Mouse (Mus musculus) G1E-ER4 (cell line): Measurements from ENCODE around the gene Zfp820. TPM values are rescaled to one million over a fixed set of nuclear protein-coding genes. Genes with fewer than 3 reads are reported as not detected.

Experiments used
- GATA1 ChIP-seq: IDR thresholded peaks from one replicate; pipeline ENCODE4 v1.8.0; 2012; ENCODE audit warnings: low read length, inconsistent platforms
- polyA plus RNA-seq: library from polyadenylated mRNA; stranded (reverse); fragments of >175 nt; gene quantifications from 2 replicates; pipeline ENCODE4 v1.2.3, GENCODE M21; 2012

Zfp820 gene
- polyA plus RNA-seq: not detected in 2 replicates

GRCm38 (mm10) chr17:21845545-21846321 is at the start of gene Zfp820:
Gene Zfp820 (minus strand): TSS chr17:21845772.
- no peak for TF ChIP-seq GATA1

GRCm38 (mm10) chr17:21871256-21871655 is 25.7 kb upstream of the Zfp820 start:
- no peak for TF ChIP-seq GATA1

DNA sequence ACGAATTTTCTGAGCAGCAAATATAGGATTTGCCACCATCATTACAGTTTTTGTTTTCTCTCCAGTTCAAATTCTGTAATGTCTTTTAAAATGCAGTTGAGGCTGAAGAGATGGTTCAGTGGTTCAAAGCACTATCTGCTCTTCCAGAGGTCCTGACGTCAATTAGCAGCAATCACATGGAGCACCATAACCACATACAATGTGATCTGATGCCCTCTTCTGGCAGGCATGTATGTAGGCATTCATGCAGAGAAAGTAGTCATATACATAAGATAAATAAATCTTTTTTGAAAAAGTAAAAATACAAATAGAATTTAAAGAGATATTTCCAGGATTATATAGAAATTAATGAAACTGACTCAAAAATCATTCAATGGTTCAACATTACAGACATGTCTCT is 7.1 kb downstream of the Zfp820 start:
- no peak for TF ChIP-seq GATA1

GRCm38 (mm10) chr17:21792256-21792655 is 53.3 kb downstream of the Zfp820 start:
- no peak for TF ChIP-seq GATA1

- TF ChIP-seq GATA1: no peak
Measured at GRCm38 (mm10) chr17:21770336-21770735, 75.2 kb downstream of the Zfp820 start.

Other genes with a start within 250 kb of the Zfp820 start
- gene Zfp983, start 195.1 kb downstream of the Zfp820 start, polyA plus RNA-seq: 0.13 and 0.27 TPM in 2 replicates
- not detected in 2 replicates for gene Gm10226, start 153.9 kb downstream of the Zfp820 start, polyA plus RNA-seq
- gene Zfp760, start 138.0 kb downstream of the Zfp820 start, polyA plus RNA-seq: 0.56 and 0.92 TPM in 2 replicates
- gene Zfp229, start 115.0 kb downstream of the Zfp820 start, polyA plus RNA-seq: 1.6 and 2.0 TPM in 2 replicates
- not detected in 2 replicates for gene Zfp995, start 64.2 kb upstream of the Zfp820 start, polyA plus RNA-seq
- gene Zfp942, start 116.7 kb upstream of the Zfp820 start, polyA plus RNA-seq: 0.95 and 1.6 TPM in 2 replicates
- 0.25 and 0.41 TPM in 2 replicates for gene Zfp943, start 116.8 kb upstream of the Zfp820 start, polyA plus RNA-seq